Mouse (Mus musculus) kidney, adult 8-10 months (tissue): Measurements from ENCODE around the gene Supt4a.

Experiments
- DNase-seq, 2 experiments: peaks; one replicate each; pipeline ENCODE4 v3.0.0; 2022

Supt4a gene

GRCm38 (mm10) chr11:87737175-87737740 is at the start of gene Supt4a:
Gene Supt4a (plus strand): TSS chr11:87737552.
- peak; percentile 94 to 95 for DNase-seq

- no peak for DNase-seq
These were observed 48.7 kb upstream of the Supt4a start for GRCm38 (mm10) chr11:87688478-87689203.

- DNase-seq: peak; percentile 61 to 83
These were observed 47.9 kb upstream of the Supt4a start for GRCm38 (mm10) chr11:87689402-87689808.

- DNase-seq: no peak
These were observed 47.2 kb upstream of the Supt4a start for GRCm38 (mm10) chr11:87690054-87690740.

GRCm38 (mm10) chr11:87697131-87697682 is 40.1 kb upstream of the Supt4a start:
- no peak for DNase-seq

- DNase-seq: no peak
These were observed 39.2 kb upstream of the Supt4a start for GRCm38 (mm10) chr11:87698126-87698525.

- DNase-seq: no peak
These were observed 36.2 kb upstream of the Supt4a start for GRCm38 (mm10) chr11:87701108-87701507.

- peak; percentile 12 to 42 for DNase-seq
These were observed 35.3 kb upstream of the Supt4a start for GRCm38 (mm10) chr11:87701877-87702620.

- no peak for DNase-seq
These were observed 33.7 kb upstream of the Supt4a start for GRCm38 (mm10) chr11:87703654-87704053.

GRCm38 (mm10) chr11:87704289-87704688 is 33.1 kb upstream of the Supt4a start:
- DNase-seq: peak; percentile 65 to 76

GRCm38 (mm10) chr11:87707570-87707969 is 29.8 kb upstream of the Supt4a start:
- no peak for DNase-seq

- DNase-seq: no peak
These were observed 28.4 kb upstream of the Supt4a start for GRCm38 (mm10) chr11:87708979-87709378.

- DNase-seq: peak; percentile 72 to 85
These were observed 27.7 kb upstream of the Supt4a start for GRCm38 (mm10) chr11:87709513-87710261.

GRCm38 (mm10) chr11:87710262-87710615 is 27.1 kb upstream of the Supt4a start:
- no peak for DNase-seq

- DNase-seq: no peak
These were observed 25.2 kb upstream of the Supt4a start for GRCm38 (mm10) chr11:87712188-87712587.

- no peak for DNase-seq
These were observed 21.4 kb upstream of the Supt4a start for GRCm38 (mm10) chr11:87715999-87716398.

- no peak for DNase-seq
These were observed 17.8 kb upstream of the Supt4a start for GRCm38 (mm10) chr11:87719526-87719925.

- no peak for DNase-seq
These were observed 17.0 kb upstream of the Supt4a start for GRCm38 (mm10) chr11:87720324-87720723.

GRCm38 (mm10) chr11:87720839-87721238 is 16.5 kb upstream of the Supt4a start:
- DNase-seq: no peak

GRCm38 (mm10) chr11:87722168-87722567 is 15.2 kb upstream of the Supt4a start:
- DNase-seq: no peak

- no peak for DNase-seq
These were observed 14.5 kb upstream of the Supt4a start for GRCm38 (mm10) chr11:87722891-87723290.

GRCm38 (mm10) chr11:87725515-87725914 is 11.8 kb upstream of the Supt4a start:
- DNase-seq: no peak
